Mouse (Mus musculus): ENCODE results near the gene Kmt5b. TPM values are rescaled to one million over a fixed set of nuclear protein-coding genes. Genes with fewer than 3 reads are reported as not detected.
A peak's percentile ranks its signal among the peaks of the same experiment; 100 is the strongest.

Kmt5b gene
- total and polyA plus RNA-seq, 3 experiments, result 14.9 to 23.9 TPM; not detected in 1

- peak; percentile 55 to 93 (median 87) for TF ChIP-seq CTCF (IDR thresholded peaks at IDR 0.05 in 2 of 3, conservative IDR thresholded peaks at IDR 0.05 in 1 of 3; ENCODE audit: control insufficient read depth in 1 of 3, insufficient read depth in 1 of 3, low read depth in 2 of 3, low read length in 3 of 3, poor library complexity in 1 of 3, severe bottlenecking in 1 of 3)
- TF ChIP-seq GABPA (IDR thresholded peaks at IDR 0.05; ENCODE audit: low read depth, low read length), result no peak
- TF ChIP-seq TAL1 (IDR thresholded peaks at IDR 0.05; ENCODE audit: low read length), result no peak
- peak; percentile 60 for TF ChIP-seq ZC3H11A (IDR thresholded peaks at IDR 0.05; ENCODE audit: low read depth, low read length)
- TF ChIP-seq ZMIZ1 (IDR thresholded peaks at IDR 0.05; ENCODE audit: low read depth, low read length), result no peak
- peak; percentile 59; the same call in 1 of the 2 replicates for TF ChIP-seq MXI1 (IDR thresholded peaks at IDR 0.05; ENCODE audit: low read depth, low read length)
- peak; percentile 31; the same call in 1 of the 2 replicates for TF ChIP-seq MAX (IDR thresholded peaks at IDR 0.05; ENCODE audit: low read length)
Measured at GRCm38 (mm10) chr19:3723904-3724303, 43.3 kb upstream of the Kmt5b start (continued).

- Histone ChIP-seq H3K9me3 (replicated peaks; ENCODE audit: insufficient read depth, low read length) (no peaks in the 10 kb centered on the region), H3K79me2 (ENCODE audit: control insufficient read depth, insufficient read depth, low read length, poor library complexity) (no peaks in the 10 kb centered on the region), H3K4me3 (ENCODE audit: control insufficient read depth in 1 of 2, insufficient read depth in 1 of 2, low read depth in 2 of 2, low read length in 2 of 2) (no peak overlapping the region), H3K36me3 (ENCODE audit: control insufficient read depth in 1 of 2, insufficient read depth in 2 of 2, low read length in 2 of 2) (no peaks in the 10 kb centered on the region), H3K9ac (ENCODE audit: control insufficient read depth, low read depth, low read length, poor library complexity, severe bottlenecking) (no peak overlapping the region), H3K27me3 (ENCODE audit: control insufficient read depth in 1 of 2, insufficient read depth in 2 of 2, low read length in 2 of 2) (no peaks in the 10 kb centered on the region), H3K27ac (ENCODE audit: control insufficient read depth, low read depth, low read length) (no peak overlapping the region), H3K4me1 (ENCODE audit: control insufficient read depth in 1 of 2, insufficient read depth in 2 of 2, low read length in 2 of 2) (no peaks in the 10 kb centered on the region)
- TF ChIP-seq ZNF384 (IDR thresholded peaks at IDR 0.05; ENCODE audit: low read depth, low read length) (peak; percentile 23; the same call in 1 of the 2 replicates), NELFE (IDR thresholded peaks at IDR 0.05; ENCODE audit: low read depth, low read length) (no peak), EP300 (IDR thresholded peaks at IDR 0.05; ENCODE audit: low read depth in 1 of 2, low read length in 2 of 2) (no peak), TBP (IDR thresholded peaks at IDR 0.05; ENCODE audit: low read depth, low read length) (no peak), JUND (IDR thresholded peaks at IDR 0.05; ENCODE audit: low read depth, low read length) (no peak), ZMIZ1 (IDR thresholded peaks at IDR 0.05; ENCODE audit: low read depth, low read length) (no peak), CTCF (IDR thresholded peaks at IDR 0.05 in 2 of 3, conservative IDR thresholded peaks at IDR 0.05 in 1 of 3; ENCODE audit: control insufficient read depth in 1 of 3, insufficient read depth in 1 of 3, low read depth in 2 of 3, low read length in 3 of 3, poor library complexity in 1 of 3, severe bottlenecking in 1 of 3) (peak; percentile 70 to 84 (median 75)), ZKSCAN1 (IDR thresholded peaks at IDR 0.05; ENCODE audit: low read depth, low read length) (no peak), POLR2A (IDR thresholded peaks at IDR 0.05; ENCODE audit: control insufficient read depth in 1 of 2, insufficient read depth in 1 of 2, low read depth in 1 of 2, low read length in 2 of 2, poor library complexity in 1 of 2) (no peak), MYC (IDR thresholded peaks at IDR 0.05; ENCODE audit: low read depth, low read length) (peak; percentile 87; the same call in 1 of the 2 replicates), POLR2AphosphoS2 (IDR thresholded peaks at IDR 0.05; ENCODE audit: low read length) (no peak), E2F4 (IDR thresholded peaks at IDR 0.05; ENCODE audit: borderline replicate concordance, low read depth, low read length) (no peak), SIN3A (IDR thresholded peaks at IDR 0.05; ENCODE audit: low read length) (peak; percentile 44; the same call in 1 of the 2 replicates), RAD21 (IDR thresholded peaks at IDR 0.05; ENCODE audit: low read depth, low read length) (peak; percentile 66), NRF1 (IDR thresholded peaks at IDR 0.05; ENCODE audit: insufficient read depth, low read depth, low read length, poor library complexity, severe bottlenecking) (no peak), ZC3H11A (IDR thresholded peaks at IDR 0.05; ENCODE audit: low read depth, low read length) (peak; percentile 49), TCF12 (IDR thresholded peaks at IDR 0.05; ENCODE audit: low read depth, low read length) (no peak), SMC3 (IDR thresholded peaks at IDR 0.05; ENCODE audit: low read depth, low read length) (peak; percentile 71), MXI1 (IDR thresholded peaks at IDR 0.05; ENCODE audit: low read depth, low read length) (0 out of 2 replicates have a peak, but pooled peaks have one; percentile 30), CHD1 (IDR thresholded peaks at IDR 0.05; ENCODE audit: low read depth, low read length) (no peak), MAFK (IDR thresholded peaks at IDR 0.05; ENCODE audit: borderline replicate concordance, low read depth, low read length) (no peak), CHD2 (IDR thresholded peaks at IDR 0.05; ENCODE audit: low read length) (no peak), RCOR1 (IDR thresholded peaks at IDR 0.05; ENCODE audit: low read depth, low read length) (no peak), MAX (IDR thresholded peaks at IDR 0.05; ENCODE audit: low read length) (peak; percentile 35; the same call in 1 of the 2 replicates), MAZ (IDR thresholded peaks at IDR 0.05; ENCODE audit: low read depth, low read length) (0 out of 2 replicates have a peak, but pooled peaks have one; percentile 50), HCFC1 (IDR thresholded peaks at IDR 0.05; ENCODE audit: low read depth, low read length) (0 out of 2 replicates have a peak, but pooled peaks have one; percentile 17)
- peak; percentile 86 for DNase-seq (ENCODE audit: low read depth, low spot score)
Measured at GRCm38 (mm10) chr19:3724779-3725178, 42.4 kb upstream of the Kmt5b start.
